9 mouse cellular contexts compared by ENCODE assay signal in genomic region chr11:6679694-6680396, GRCm38 (mm10). TPM values are rescaled to one million over a fixed set of nuclear protein-coding genes. Genes with fewer than 3 reads are reported as not detected.
DNase-seq lines count a peak whose midpoint lies in the region; TF ChIP-seq lines count a peak whose summit lies in the region.
"Had no signal": no experiment of that assay in that cellular context is flagged by ENCODE, and none has a peak within 500 bp of the region (broad histone marks: within the 10 kb centered on the region; RNA-seq: fewer than 3 reads in every experiment).

No protein-coding gene starts in this region.

- H3K4me3 ChIP-seq in embryonic fibroblast, embryonic 13.5 days (ENCODE audit: insufficient read depth, low read length): no peak overlapping the region
- peak overlapping the region; percentile 88 for H3K4me3 ChIP-seq in megakaryocyte, embryonic 14.5 days (replicated peaks)

- peak; percentile 18 for DNase-seq in MN1 (ENCODE audit: low spot score)
- DNase-seq in kidney, postnatal 10 days: peak; percentile 66
- no peak for DNase-seq in cerebellum, adult 8-10 months
- no peak for DNase-seq in urinary bladder, postnatal 25 days (ENCODE audit: low spot score)
- no peak for DNase-seq in left cerebral cortex, postnatal 4 days
- no peak for DNase-seq in retina, embryonic 14.5 days (ENCODE audit: low spot score)

- H3K27me3 ChIP-seq in megakaryocyte, embryonic 14.5 days (replicated peaks): peaks cover 28% of the 10 kb centered on the region

- TF ChIP-seq CTCF in embryonic fibroblast, embryonic 13.5 days (IDR thresholded peaks at IDR 0.05; ENCODE audit: borderline replicate concordance, insufficient read depth, low read length): no peak

- no peak for TF ChIP-seq POLR2A in embryonic fibroblast, embryonic 13.5 days (IDR thresholded peaks at IDR 0.05; ENCODE audit: low read depth, low read length)

- no peaks in the 10 kb centered on the region for H3K4me1 ChIP-seq in embryonic fibroblast, embryonic 13.5 days (ENCODE audit: control insufficient read depth, insufficient read depth, low read length)
- H3K4me1 ChIP-seq in megakaryocyte, embryonic 14.5 days: peaks cover 25% of the 10 kb centered on the region

- H3K9me3 ChIP-seq in megakaryocyte, embryonic 14.5 days: peaks cover 23% of the 10 kb centered on the region

- H3K36me3 ChIP-seq in megakaryocyte, embryonic 14.5 days (replicated peaks; ENCODE audit: low read length): no peaks in the 10 kb centered on the region

- peak overlapping the region; percentile 23 for H3K27ac ChIP-seq in embryonic fibroblast, embryonic 13.5 days (ENCODE audit: insufficient read depth, low read length)

- intact Hi-C loops in left cerebral cortex, postnatal 4 days (cut with DNase I): no loop called here

RNA-seq across cellular contexts. Expression of gene Ramp3, which starts 21.5 kb away (rescaled TPM):
- polyA plus RNA-seq in embryonic fibroblast, embryonic 13.5 days (2011; ENCODE audit: insufficient read length, low read depth, missing spikeins): 6.7 and 14.5 TPM in 2 replicates
- not detected in 2 replicates for polyA plus RNA-seq in megakaryocyte, embryonic 14.5 days (2012; ENCODE audit: insufficient read depth, low replicate concordance)
- total RNA-seq in left cerebral cortex, postnatal 4 days (2021): 10 to 100 TPM; 16.6 to 20.8 TPM

RNA-seq across cellular contexts. Expression of gene Wap, which starts 41.4 kb away (rescaled TPM):
- polyA plus RNA-seq in embryonic fibroblast, embryonic 13.5 days (2011; ENCODE audit: insufficient read length, low read depth, missing spikeins): not detected in 2 replicates
- polyA plus RNA-seq in megakaryocyte, embryonic 14.5 days (2012; ENCODE audit: insufficient read depth, low replicate concordance): not detected in 2 replicates
- total RNA-seq in left cerebral cortex, postnatal 4 days (2021): not detected
- polyA plus RNA-seq: embryonic facial prominence, embryonic 11.5 days had no signal

RNA-seq across cellular contexts. Expression of gene Tbrg4, which starts 54.0 kb away (rescaled TPM):
- 41.4 and 42.8 TPM in 2 replicates for polyA plus RNA-seq in embryonic fibroblast, embryonic 13.5 days (2011; ENCODE audit: insufficient read length, low read depth, missing spikeins)
- 55.6 and 136 TPM in 2 replicates for polyA plus RNA-seq in megakaryocyte, embryonic 14.5 days (2012; ENCODE audit: insufficient read depth, low replicate concordance)
- total RNA-seq in left cerebral cortex, postnatal 4 days (2021): 10 to 100 TPM; 50.5 to 52.2 TPM

Comparison
In these comparisons a context has a peak if more than half of its experiments do, and no peak if none do; other contexts are left out.
1. DNase-seq: peak in MN1 (single experiment) and kidney, postnatal 10 days (single experiment); none in cerebellum, adult 8-10 months (single experiment), urinary bladder, postnatal 25 days (single experiment), left cerebral cortex, postnatal 4 days (single experiment) and retina, embryonic 14.5 days (single experiment).